Mouse (Mus musculus): ENCODE data around the gene Arhgef6. TPM values are rescaled to one million over a fixed set of nuclear protein-coding genes. Genes with fewer than 3 reads are reported as not detected.

Gene Arhgef6
- polyA plus RNA-seq (2012; rRNA removed), result 3.2 and 3.5 TPM in 2 replicates

GRCm38 (mm10) chrX:57338371-57339211 is at the start of gene Arhgef6:
Gene Arhgef6 (minus strand): TSS chrX:57338729.

GRCm38 (mm10) chrX:57211876-57212275 is 126.7 kb downstream of the Arhgef6 start, which contains the start of gene Cd40lg:
Gene Cd40lg (plus strand): TSS chrX:57212143.

Other genes with a start within 250 kb of the Arhgef6 start
- gene Cd40lg, start 126.6 kb downstream of the Arhgef6 start, polyA plus RNA-seq (2012; rRNA removed), result 0.20 TPM in 1 of 2 replicates, not detected in the other
- 6.1 and 7.0 TPM in 2 replicates for gene Rbmx, start 54.3 kb upstream of the Arhgef6 start, polyA plus RNA-seq (2012; rRNA removed)
- gene Gm364, start 70.4 kb upstream of the Arhgef6 start, polyA plus RNA-seq (2012; rRNA removed), result not detected in 2 replicates
- not detected in 2 replicates for gene Gpr101, start 165.0 kb upstream of the Arhgef6 start, polyA plus RNA-seq (2012; rRNA removed)

Data from colon, adult 2 months (tissue).